29 mouse cellular contexts compared by ENCODE assay signal in the genomic region with DNA sequence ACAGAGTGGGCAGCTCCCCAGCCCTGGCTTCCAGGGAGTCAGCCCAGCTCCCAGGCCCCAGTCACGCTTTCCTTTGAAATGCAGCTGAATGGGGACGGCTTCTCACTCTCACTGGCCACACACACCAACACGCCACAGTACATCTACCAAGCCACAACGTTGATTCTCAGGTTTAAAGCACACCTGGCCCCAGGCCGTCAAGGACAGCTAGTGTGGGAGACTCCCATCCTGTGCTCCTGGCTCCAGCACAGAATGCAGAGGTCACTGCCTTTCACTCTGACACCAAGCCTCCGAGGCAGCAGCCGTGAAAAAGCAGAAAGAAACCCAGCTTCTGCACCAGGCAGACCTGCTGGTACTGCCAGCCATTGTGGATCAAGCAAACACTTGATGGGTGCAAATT.
DNase-seq lines count a peak whose midpoint lies in the region; ATAC-seq and TF ChIP-seq lines count a peak whose summit lies in the region.
"Had no signal": no experiment of that assay in that cellular context is flagged by ENCODE, and none has a peak within 500 bp of the region (broad histone marks: within the 10 kb centered on the region; RNA-seq: fewer than 3 reads in every experiment).

No protein-coding gene starts in this region.

- intact Hi-C loops in heart, postnatal 14 days (cut with DNase I), result loop anchor here (5.0 kb wide), 1 partner anchor 77 kb away; no protein-coding TSS in a partner anchor

- peaks cover 6% of the 10 kb centered on the region; the same call in 1 of the 2 replicates for H3K4me1 ChIP-seq in midbrain, embryonic 11.5 days (ENCODE audit: control insufficient read depth, insufficient read depth, low read length)
- H3K4me1 ChIP-seq in midbrain, postnatal 0 days (ENCODE audit: insufficient read depth, low read length), result no peaks in the 10 kb centered on the region
- H3K4me1 ChIP-seq in kidney, postnatal 0 days (replicated peaks; ENCODE audit: insufficient read depth, low read length), result 0 out of 2 replicates have a peak, but pooled peaks cover 12% of the 10 kb centered on the region
- H3K4me1 ChIP-seq in limb, embryonic 10.5 days, result peaks cover 13% of the 10 kb centered on the region
- H3K4me1 ChIP-seq: megakaryocyte, embryonic 14.5 days; midbrain, embryonic 15.5 days had no signal

- WGBS in midbrain, embryonic 11.5 days, result 49% methylated on average over 7 of the region's 7 CpGs
- WGBS in midbrain, postnatal 0 days, result 59% methylated on average over 7 of the region's 7 CpGs
- WGBS in kidney, postnatal 0 days, result 30% methylated on average over 7 of the region's 7 CpGs
- 38% methylated on average over 7 of the region's 7 CpGs for WGBS in limb, embryonic 10.5 days

- H3K27me3 ChIP-seq in midbrain, embryonic 11.5 days (ENCODE audit: control insufficient read depth, insufficient read depth, low read length), result no peaks in the 10 kb centered on the region
- H3K27me3 ChIP-seq in midbrain, postnatal 0 days (ENCODE audit: insufficient read depth, low read length), result no peaks in the 10 kb centered on the region
- H3K27me3 ChIP-seq in kidney, postnatal 0 days (ENCODE audit: insufficient read depth, low read length), result no peaks in the 10 kb centered on the region
- no peaks in the 10 kb centered on the region for H3K27me3 ChIP-seq in limb, embryonic 10.5 days (ENCODE audit: low read depth, poor library complexity, severe bottlenecking)
- H3K27me3 ChIP-seq: CH12.LX; heart, embryonic 13.5 days; intestine, embryonic 15.5 days; limb, embryonic 13.5 days; lung, embryonic 15.5 days; midbrain, embryonic 15.5 days had no signal

- H3K9ac ChIP-seq in midbrain, embryonic 11.5 days (ENCODE audit: low read length), result no peak overlapping the region
- H3K9ac ChIP-seq in midbrain, postnatal 0 days (replicated peaks; ENCODE audit: low read length, poor library complexity, severe bottlenecking), result no peak overlapping the region
- no peak overlapping the region for H3K9ac ChIP-seq in kidney, postnatal 0 days (ENCODE audit: low read depth, low read length)
- H3K9ac ChIP-seq: heart, embryonic 13.5 days; intestine, embryonic 15.5 days; limb, embryonic 13.5 days; lung, embryonic 15.5 days; midbrain, embryonic 15.5 days had no signal

- no peak overlapping the region for H3K4me3 ChIP-seq in midbrain, embryonic 11.5 days (ENCODE audit: low read depth, low read length)
- no peak overlapping the region for H3K4me3 ChIP-seq in midbrain, postnatal 0 days (ENCODE audit: low read depth, low read length)
- no peak overlapping the region for H3K4me3 ChIP-seq in kidney, postnatal 0 days (replicated peaks; ENCODE audit: low read depth, low read length)
- no peak overlapping the region for H3K4me3 ChIP-seq in limb, embryonic 10.5 days
- H3K4me3 ChIP-seq: forebrain, embryonic 10.5 days; heart, embryonic 13.5 days; intestine, embryonic 15.5 days; limb, embryonic 13.5 days; lung, embryonic 15.5 days; megakaryocyte, embryonic 14.5 days; midbrain, embryonic 15.5 days had no signal

- TF ChIP-seq CTCF in midbrain, postnatal 0 days (IDR thresholded peaks at IDR 0.05), result no peak
- no peak for TF ChIP-seq CTCF in kidney, postnatal 0 days (IDR thresholded peaks at IDR 0.05; ENCODE audit: low read depth)

- no peak overlapping the region for H3K4me2 ChIP-seq in midbrain, embryonic 11.5 days
- no peak overlapping the region for H3K4me2 ChIP-seq in midbrain, postnatal 0 days (ENCODE audit: low read depth, low read length, poor library complexity, severe bottlenecking)
- H3K4me2 ChIP-seq in kidney, postnatal 0 days (ENCODE audit: low read length), result no peak overlapping the region
- H3K4me2 ChIP-seq: heart, embryonic 13.5 days; intestine, embryonic 15.5 days; limb, embryonic 13.5 days; liver, embryonic 11.5 days; lung, embryonic 15.5 days; midbrain, embryonic 15.5 days had no signal

- no peaks in the 10 kb centered on the region for H3K9me3 ChIP-seq in midbrain, embryonic 11.5 days (ENCODE audit: control insufficient read depth, low read length)
- no peaks in the 10 kb centered on the region for H3K9me3 ChIP-seq in midbrain, postnatal 0 days (ENCODE audit: low read length)
- no peaks in the 10 kb centered on the region for H3K9me3 ChIP-seq in kidney, postnatal 0 days (replicated peaks; ENCODE audit: low read length)
- H3K9me3 ChIP-seq in limb, embryonic 10.5 days (replicated peaks), result no peaks in the 10 kb centered on the region
- H3K9me3 ChIP-seq: forebrain, embryonic 10.5 days; G1E; heart, embryonic 13.5 days; intestine, embryonic 15.5 days; limb, embryonic 13.5 days; lung, embryonic 15.5 days; megakaryocyte, embryonic 14.5 days; midbrain, embryonic 15.5 days had no signal

- H3K36me3 ChIP-seq in midbrain, embryonic 11.5 days (ENCODE audit: control insufficient read depth, insufficient read depth, low read length), result 0 out of 2 replicates have a peak, but pooled peaks cover 2% of the 10 kb centered on the region
- peaks cover 37% of the 10 kb centered on the region for H3K36me3 ChIP-seq in midbrain, postnatal 0 days (ENCODE audit: insufficient read depth, low read length)
- H3K36me3 ChIP-seq in kidney, postnatal 0 days (ENCODE audit: insufficient read depth, low read length), result no peaks in the 10 kb centered on the region
- peaks cover 26% of the 10 kb centered on the region for H3K36me3 ChIP-seq in limb, embryonic 10.5 days
- H3K36me3 ChIP-seq: G1E; intestine, embryonic 15.5 days; lung, embryonic 15.5 days; midbrain, embryonic 15.5 days had no signal

- H3K27ac ChIP-seq in midbrain, embryonic 11.5 days (ENCODE audit: low read depth, low read length), result no peak overlapping the region
- H3K27ac ChIP-seq in midbrain, postnatal 0 days (ENCODE audit: low read depth, low read length), result no peak overlapping the region
- peak overlapping the region; percentile 39 for H3K27ac ChIP-seq in kidney, postnatal 0 days
- peak overlapping the region; percentile 14; the same call in 1 of the 2 replicates for H3K27ac ChIP-seq in limb, embryonic 10.5 days
- H3K27ac ChIP-seq: forebrain, embryonic 10.5 days; heart, embryonic 13.5 days; hindbrain, postnatal 0 days; intestine, embryonic 15.5 days; limb, embryonic 13.5 days; midbrain, embryonic 15.5 days had no signal

- DNase-seq in heart, adult 11 months, result peak; percentile 72
- DNase-seq in heart, postnatal 14 days, result no peak
- peak; percentile 72 for DNase-seq in midbrain, embryonic 11.5 days (ENCODE audit: low spot score, missing footprints)
- no peak for DNase-seq in midbrain, postnatal 0 days (ENCODE audit: low spot score)
- no peak for DNase-seq in kidney, postnatal 0 days (ENCODE audit: low spot score)
- no peak for DNase-seq in limb, embryonic 10.5 days (ENCODE audit: low spot score)
- no peak for DNase-seq in layer of hippocampus, adult 8-10 months (ENCODE audit: low spot score in 2 of 2)
- DNase-seq in testis, postnatal 10 days (ENCODE audit: low spot score), result no peak
- DNase-seq: adrenal gland, postnatal 36 days; cerebellum, adult 8-10 months; cerebellum, postnatal 25 days; heart, postnatal 10 days; lung, postnatal 4 days; right cerebral cortex, adult 18-20 months; spleen, adult 18-20 months; thymus, adult 18-20 months; thymus, postnatal 25 days had no signal

- no peak for ATAC-seq in midbrain, embryonic 11.5 days (ENCODE audit: low FRiP score)
- ATAC-seq in midbrain, postnatal 0 days (ENCODE audit: low FRiP score), result no peak
- ATAC-seq in kidney, postnatal 0 days (replicated peaks; ENCODE audit: low FRiP score, low read depth), result no peak
- ATAC-seq: forebrain, embryonic 16.5 days; hindbrain, postnatal 0 days; intestine, embryonic 15.5 days; midbrain, embryonic 15.5 days had no signal

Comparison
In these comparisons a context has a peak if more than half of its experiments do, and no peak if none do; other contexts are left out.
1. DNase-seq: peak in heart, adult 11 months (single experiment) and midbrain, embryonic 11.5 days (single experiment); none in heart, postnatal 14 days (0 of 2), midbrain, postnatal 0 days (single experiment), kidney, postnatal 0 days (single experiment), limb, embryonic 10.5 days (single experiment), layer of hippocampus, adult 8-10 months (0 of 2) and testis, postnatal 10 days (single experiment).
2. H3K27ac ChIP-seq: peak in kidney, postnatal 0 days (single experiment) and limb, embryonic 10.5 days (single experiment); none in midbrain, embryonic 11.5 days (single experiment) and midbrain, postnatal 0 days (single experiment).